Mouse (Mus musculus): Measurements from ENCODE around the gene Itpr2.

DNA sequence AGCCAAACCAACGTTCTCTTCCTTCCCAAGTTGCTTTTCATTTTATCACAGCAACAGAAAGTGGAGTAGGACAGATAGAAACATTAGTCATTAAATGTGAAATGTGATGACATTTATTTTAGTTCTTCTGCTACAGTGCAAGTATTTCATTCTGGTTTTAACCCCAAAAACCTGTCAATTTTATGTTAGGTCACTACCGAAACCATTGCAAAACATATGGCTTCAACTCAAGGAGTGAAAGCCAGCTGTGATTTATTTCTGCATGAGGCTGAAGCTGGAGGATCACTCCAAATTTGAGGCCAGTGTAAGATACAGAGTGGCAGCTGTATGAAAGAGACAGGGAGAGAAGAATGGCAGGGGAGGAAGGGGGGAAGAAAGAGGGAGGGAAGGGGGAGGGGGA is 85.6 kb downstream of the Itpr2 start:
- TF ChIP-seq CTCF (IDR thresholded peaks at IDR 0.05; ENCODE audit: low read depth) (no peak), EP300 (IDR thresholded peaks at IDR 0.05; ENCODE audit: low read depth) (no peak)
